Mouse (Mus musculus) hindbrain, embryonic 11.5 days (tissue): Measurements from ENCODE around the gene Gata2. TPM values are rescaled to one million over a fixed set of nuclear protein-coding genes. Genes with fewer than 3 reads are reported as not detected.
"Not testable (repeated sequence)": the region's sequence is repeated elsewhere in the genome, so short reads cannot be mapped to it uniquely, and the experiment has no call there.

ENCODE experiments used
- ATAC-seq: fragments of 200-750 bp; cut with Nextera tagmentation; 2 replicates; pipeline ENCODE4 v1.8.0; 2017; ENCODE audit warnings: mild to moderate bottlenecking, moderate TSS enrichment, moderate library complexity; ENCODE audit not compliant: low FRiP score
- DNase-seq: peaks from one replicate; pipeline ENCODE4 v3.0.0-alpha.2; 2015; ENCODE audit warnings: low spot score
- H3K27ac ChIP-seq: fragments of 300-500 bp; sonication (generic); 2 replicates; pipeline ENCODE4 v1.5.1; 2014; ENCODE audit warnings: mild to moderate bottlenecking, low read depth, low read length
- H3K27me3 ChIP-seq: fragments of 300-500 bp; sonication (generic); 2 replicates; pipeline ENCODE4 v1.6.1; 2014; ENCODE audit warnings: mild to moderate bottlenecking, low read length, moderate library complexity, mixed read lengths; ENCODE audit not compliant: control insufficient read depth, insufficient read depth
- H3K36me3 ChIP-seq: fragments of 300-500 bp; sonication (generic); 2 replicates; pipeline ENCODE4 v1.6.1; 2014; ENCODE audit warnings: mild to moderate bottlenecking, low read length, moderate library complexity, mixed read lengths; ENCODE audit not compliant: control insufficient read depth, insufficient read depth
- H3K4me1 ChIP-seq: fragments of 300-500 bp; sonication (generic); replicated peaks from 2 replicates; pipeline ENCODE4 v1.6.1; 2014; ENCODE audit warnings: low read length, mixed read lengths; ENCODE audit not compliant: control insufficient read depth, insufficient read depth
- H3K4me2 ChIP-seq: fragments of 300-500 bp; sonication (generic); replicated peaks from 2 replicates; pipeline ENCODE4 v1.6.1; 2014; ENCODE audit warnings: mild to moderate bottlenecking, low read depth, low read length
- H3K4me3 ChIP-seq: fragments of 300-500 bp; sonication (generic); 2 replicates; pipeline ENCODE4 v1.5.1; 2014; ENCODE audit warnings: low read depth, low read length
- H3K9ac ChIP-seq: fragments of 300-500 bp; sonication (generic); 2 replicates; pipeline ENCODE4 v1.6.1; 2014; ENCODE audit warnings: low read depth, low read length
- H3K9me3 ChIP-seq: fragments of 300-500 bp; sonication (generic); 2 replicates; pipeline ENCODE4 v1.6.1; 2016; ENCODE audit warnings: low read length; ENCODE audit not compliant: control insufficient read depth
- WGBS: fragments of 180-500 bp; shearing (Covaris S2); extraction: QIAGEN DNeasy Blood & Tissue Kit; methylation state at CpG from one replicate; pipeline ENCODE4 v1.1.7; 2014; 5-methylcytosine and 5-hydroxymethylcytosine counted together
- polyA plus RNA-seq: library from polyadenylated mRNA; unstranded; fragments of >200 nt; fragmentation: Nextera tagmentation; extraction: Ambion mirVana; gene quantifications from 2 replicates; pipeline ENCODE4 v1.2.1, GENCODE M21; 2014

Gata2 gene
- 18.2 and 26.3 TPM in 2 replicates for polyA plus RNA-seq

GRCm38 (mm10) chr6:88193433-88194052 is at the start of gene Gata2:
Gene Gata2 (plus strand): TSS chr6:88193891.
- Histone ChIP-seq H3K9ac (peak within 1 kb of the TSS; percentile 42), H3K27me3 (peaks cover 97% of the 10 kb centered on the region), H3K4me2 (peak within 1 kb of the TSS; percentile 54), H3K27ac (peak within 1 kb of the TSS; percentile 17), H3K4me3 (peak within 1 kb of the TSS; percentile 30), H3K4me1 (peaks cover 29% of the 10 kb centered on the region), H3K36me3 (no peaks in the 10 kb centered on the region), H3K9me3 (no peaks in the 10 kb centered on the region)
- WGBS: under 1% methylated on average over 55 of the region's 57 CpGs
- ATAC-seq (no peak), DNase-seq (peak; percentile 68)

- no peaks in the 10 kb centered on the region for H3K27me3 ChIP-seq
- H3K9me3 ChIP-seq: no peaks in the 10 kb centered on the region
- no peak overlapping the region for H3K9ac ChIP-seq
- WGBS: 88% methylated on average over 4 of the region's 4 CpGs
- ATAC-seq (no peak), DNase-seq (no peak)
- H3K4me2 ChIP-seq: no peak overlapping the region
- no peaks in the 10 kb centered on the region for H3K4me1 ChIP-seq
- H3K27ac ChIP-seq: no peak overlapping the region
- H3K36me3 ChIP-seq: no peaks in the 10 kb centered on the region
- H3K4me3 ChIP-seq: no peak overlapping the region
Measured at GRCm38 (mm10) chr6:88145793-88146192, 47.9 kb upstream of the Gata2 start.

- Histone ChIP-seq H3K27me3 (no peaks in the 10 kb centered on the region), H3K4me1 (no peaks in the 10 kb centered on the region), H3K9ac (no peak overlapping the region), H3K4me2 (no peak overlapping the region), H3K27ac (no peak overlapping the region), H3K36me3 (no peaks in the 10 kb centered on the region), H3K4me3 (no peak overlapping the region), H3K9me3 (no peaks in the 10 kb centered on the region)
- ATAC-seq (no peak), DNase-seq (no peak)
- 85% methylated on average over 8 of the region's 8 CpGs for WGBS
Measured at GRCm38 (mm10) chr6:88146576-88146975, 47.1 kb upstream of the Gata2 start.

GRCm38 (mm10) chr6:88147411-88148003 is 46.2 kb upstream of the Gata2 start:
- ATAC-seq (no peak), DNase-seq (no peak)
- Histone ChIP-seq H3K4me1 (no peaks in the 10 kb centered on the region), H3K4me3 (no peak overlapping the region), H3K36me3 (no peaks in the 10 kb centered on the region), H3K27ac (no peak overlapping the region), H3K4me2 (no peak overlapping the region), H3K27me3 (no peaks in the 10 kb centered on the region), H3K9me3 (no peaks in the 10 kb centered on the region), H3K9ac (no peak overlapping the region)
- 82% methylated on average over 13 of the region's 16 CpGs for WGBS

GRCm38 (mm10) chr6:88151335-88151734 is 42.4 kb upstream of the Gata2 start:
- 78% methylated on average over 4 of the region's 4 CpGs for WGBS
- no peak overlapping the region for H3K4me3 ChIP-seq
- H3K4me2 ChIP-seq: no peak overlapping the region
- H3K27ac ChIP-seq: no peak overlapping the region
- H3K4me1 ChIP-seq: no peaks in the 10 kb centered on the region
- DNase-seq: no peak
- H3K9ac ChIP-seq: no peak overlapping the region
- H3K27me3 ChIP-seq: no peaks in the 10 kb centered on the region
- ATAC-seq: no peak
- no peaks in the 10 kb centered on the region for H3K9me3 ChIP-seq
- no peaks in the 10 kb centered on the region for H3K36me3 ChIP-seq

- Histone ChIP-seq H3K4me1 (no peaks in the 10 kb centered on the region), H3K9ac (no peak overlapping the region), H3K4me3 (no peak overlapping the region), H3K27me3 (no peaks in the 10 kb centered on the region), H3K4me2 (no peak overlapping the region), H3K9me3 (no peaks in the 10 kb centered on the region), H3K36me3 (no peaks in the 10 kb centered on the region), H3K27ac (no peak overlapping the region)
- DNase-seq: no peak
- ATAC-seq: no peak
- 87% methylated on average over 14 of the region's 14 CpGs for WGBS
Measured at GRCm38 (mm10) chr6:88152127-88152705, 41.5 kb upstream of the Gata2 start.

- no peak overlapping the region for H3K9ac ChIP-seq
- no peaks in the 10 kb centered on the region for H3K9me3 ChIP-seq
- no peaks in the 10 kb centered on the region for H3K27me3 ChIP-seq
- 78% methylated on average over 6 of the region's 6 CpGs for WGBS
- H3K4me3 ChIP-seq: no peak overlapping the region
- no peak overlapping the region for H3K4me2 ChIP-seq
- no peak for ATAC-seq
- no peak for DNase-seq
- H3K4me1 ChIP-seq: no peaks in the 10 kb centered on the region
- no peaks in the 10 kb centered on the region for H3K36me3 ChIP-seq
- no peak overlapping the region for H3K27ac ChIP-seq
Measured at GRCm38 (mm10) chr6:88152979-88153378, 40.7 kb upstream of the Gata2 start.

- H3K9ac ChIP-seq, H3K36me3 ChIP-seq, DNase-seq, H3K4me1 ChIP-seq, H3K9me3 ChIP-seq, H3K4me2 ChIP-seq, H3K27me3 ChIP-seq, H3K27ac ChIP-seq, ATAC-seq, H3K4me3 ChIP-seq: not testable (repeated sequence)
- WGBS: 92% methylated on average over 6 of the region's 6 CpGs
Measured at GRCm38 (mm10) chr6:88155614-88156013, 38.1 kb upstream of the Gata2 start.

GRCm38 (mm10) chr6:88158790-88159189 is 34.9 kb upstream of the Gata2 start:
- Histone ChIP-seq H3K9ac (no peak overlapping the region), H3K27me3 (no peaks in the 10 kb centered on the region), H3K36me3 (no peaks in the 10 kb centered on the region), H3K4me1 (no peaks in the 10 kb centered on the region), H3K27ac (no peak overlapping the region), H3K4me3 (no peak overlapping the region), H3K4me2 (no peak overlapping the region), H3K9me3 (no peaks in the 10 kb centered on the region)
- ATAC-seq (no peak), DNase-seq (no peak)
- WGBS: 77% methylated on average over 5 of the region's 5 CpGs
